Comparison of ENCODE assay signal across 11 mouse cellular contexts in the genomic region with DNA sequence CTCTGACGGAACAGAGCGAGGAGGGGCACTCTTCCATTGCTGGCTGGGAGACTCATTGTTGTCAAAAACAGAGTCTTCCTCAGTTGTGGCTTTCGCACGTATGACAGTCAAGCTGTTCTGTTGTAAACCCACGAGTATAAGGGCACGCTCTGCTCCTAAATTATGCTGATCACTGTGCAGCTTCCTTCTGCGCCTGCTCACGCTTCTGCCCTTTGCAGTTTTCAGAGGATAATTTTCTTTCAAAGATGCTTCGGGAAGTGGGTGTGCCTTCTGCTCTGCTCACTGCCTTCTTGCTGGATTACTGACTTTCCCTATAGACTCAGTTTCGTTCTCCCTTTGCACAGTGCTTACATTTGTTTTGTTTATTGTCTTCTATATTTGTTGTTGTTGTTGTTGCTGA.
"Had no signal": no experiment of that assay in that cellular context is flagged by ENCODE, and none has a peak within 500 bp of the region (broad histone marks: within the 10 kb centered on the region; RNA-seq: fewer than 3 reads in every experiment).

No protein-coding gene starts in this region.

- ATAC-seq: lung, postnatal 0 days; midbrain, embryonic 13.5 days had no signal

- H3K4me3 ChIP-seq: limb, embryonic 10.5 days; liver, embryonic 15.5 days; midbrain, embryonic 13.5 days had no signal

- DNase-seq: kidney, adult 11 months; kidney, adult 9 months; kidney, postnatal 36 days; lung, adult 2 months; lung, postnatal 36 days; thymus, postnatal 4 days had no signal

- H3K27ac ChIP-seq: kidney, postnatal 0 days; limb, embryonic 10.5 days; liver, embryonic 15.5 days; midbrain, embryonic 13.5 days had no signal
